Mouse (Mus musculus): ENCODE results near the gene Atp6ap1l. TPM values are rescaled to one million over a fixed set of nuclear protein-coding genes. Genes with fewer than 3 reads are reported as not detected.

Atp6ap1l gene
- polyA plus RNA-seq, 1 experiment from 2014 or later, result not detected

Other genes with a start within 250 kb of the Atp6ap1l start
- gene Rps23, start 17.6 kb upstream of the Atp6ap1l start, polyA plus RNA-seq (2016; fragmentation: Nextera tagmentation; extraction: Ambion mirVana), result 160 and 190 TPM in 2 replicates

All from midbrain, embryonic 10.5 days (tissue).